Mouse (Mus musculus): Measurements from ENCODE around the gene Gm20481.

DNA sequence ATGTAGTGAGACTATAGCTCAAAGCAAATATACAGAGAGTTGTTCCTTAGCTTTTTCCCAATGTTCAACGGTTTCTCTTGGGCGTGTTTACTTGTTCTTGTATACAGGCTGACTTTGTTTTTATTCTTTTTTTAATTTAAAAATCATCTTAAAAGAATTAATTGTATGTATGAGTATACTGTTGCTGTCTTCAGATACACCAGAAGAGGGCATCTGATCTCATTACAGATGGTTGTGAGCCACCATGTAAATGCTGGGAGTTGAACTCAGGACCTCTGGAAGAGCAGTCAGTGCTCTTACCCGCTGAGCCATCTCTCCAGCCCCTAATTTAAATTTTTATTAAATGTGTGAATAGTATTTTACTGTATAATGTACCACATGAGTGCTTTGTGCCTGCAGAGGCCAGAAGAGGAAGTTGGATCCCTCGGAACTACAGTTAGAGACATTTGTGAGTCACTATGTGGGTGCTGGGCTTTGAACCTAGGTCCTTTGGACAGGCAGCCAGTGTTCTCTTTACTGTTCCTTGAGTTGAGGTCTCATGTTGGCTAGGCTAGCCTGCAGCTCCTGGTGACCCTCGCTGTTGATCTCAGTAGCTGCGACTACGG lies 37.8 kb downstream of the Gm20481 start:
- TF ChIP-seq CTCF (IDR thresholded peaks at IDR 0.05; ENCODE audit: extremely low read depth, insufficient read length, insufficient replicate concordance, low read depth, low read length) (no peak), POLR2A (IDR thresholded peaks at IDR 0.05; ENCODE audit: low read depth, low read length) (no peak)

All from small intestine, adult 2 months (tissue).